Mouse (Mus musculus) urinary bladder, adult 18-20 months (tissue): ENCODE results near the gene Oxct2a.

Experiments used
- DNase-seq, 2 experiments: peaks; one replicate each; pipeline ENCODE4 v3.0.0; 2022; ENCODE audit warnings: low spot score in 2 of 2, mixed read lengths in 2 of 2

Oxct2a gene

DNA sequence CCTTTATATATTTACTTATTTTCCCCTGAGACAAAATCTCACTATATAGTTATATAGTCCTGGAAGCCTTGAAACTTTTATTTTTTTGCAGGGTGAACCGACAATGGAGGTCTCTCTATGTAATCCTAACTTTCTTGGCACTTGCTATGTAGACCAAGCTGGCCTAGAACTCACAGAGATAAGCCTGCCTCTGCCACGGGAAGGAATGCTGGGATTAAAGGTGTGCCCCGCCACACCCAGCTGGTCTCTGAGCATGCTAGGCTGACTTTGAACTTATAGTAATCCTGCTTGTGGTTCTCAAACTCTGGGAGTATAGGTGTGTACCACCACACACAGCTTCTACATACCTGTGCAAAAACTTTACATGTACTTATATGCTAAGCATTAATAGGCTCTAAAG, 43.3 kb downstream of the Oxct2a start:
- no peak for DNase-seq
